Comparison of ENCODE assay signal across 8 mouse cellular contexts in genomic region chr5:135743741-135744609, GRCm38 (mm10). TPM values are rescaled to one million over a fixed set of nuclear protein-coding genes. Genes with fewer than 3 reads are reported as not detected.
DNase-seq lines count a peak whose midpoint lies in the region; ATAC-seq lines count a peak whose summit lies in the region.

TSS of gene Tmem120a (minus strand) at chr5:135744448.

- peak; percentile 96 for ATAC-seq in hindbrain, embryonic 15.5 days (ENCODE audit: low FRiP score, low read depth)

- H3K36me3 ChIP-seq in hindbrain, embryonic 15.5 days, result peaks cover 11% of the 10 kb centered on the region

- H3K4me2 ChIP-seq in hindbrain, embryonic 15.5 days, result peak within 1 kb of the TSS; percentile 97

- no peaks in the 10 kb centered on the region for H3K27me3 ChIP-seq in hindbrain, embryonic 15.5 days

- peaks cover 18% of the 10 kb centered on the region for H3K4me1 ChIP-seq in hindbrain, embryonic 15.5 days (replicated peaks)

- peak; percentile 92 for DNase-seq in R1 (ENCODE audit: low read depth, low spot score)
- DNase-seq in cerebellum, postnatal 25 days, result peak; percentile 93 to 96
- peak; percentile 91 to 92 for DNase-seq in frontal cortex, postnatal 36 days (ENCODE audit: low spot score in 2 of 2)
- peak; percentile 91 for DNase-seq in left cerebral cortex, adult 11 months (ENCODE audit: low spot score)
- peak; percentile 97 for DNase-seq in lung, postnatal 4 days
- peak; percentile 84 for DNase-seq in retina, postnatal 7 days (ENCODE audit: low read depth, low spot score)
- DNase-seq in urinary bladder, adult 2 months (ENCODE audit: low spot score), result peak; percentile 96

- WGBS in hindbrain, embryonic 15.5 days, result under 1% methylated on average over 60 of the region's 60 CpGs

- no peaks in the 10 kb centered on the region for H3K9me3 ChIP-seq in hindbrain, embryonic 15.5 days

- H3K4me3 ChIP-seq in hindbrain, embryonic 15.5 days, result peak within 1 kb of the TSS; percentile 73

- H3K9ac ChIP-seq in hindbrain, embryonic 15.5 days, result peak within 1 kb of the TSS; percentile 78

- peak within 1 kb of the TSS; percentile 59 for H3K27ac ChIP-seq in hindbrain, embryonic 15.5 days (replicated peaks)

RNA-seq across cellular contexts. Expression of gene Tmem120a, which starts in this region (rescaled TPM):
- polyA plus RNA-seq in hindbrain, embryonic 15.5 days (2015; fragmentation: Nextera tagmentation; extraction: Ambion mirVana), result 88.4 and 89.2 TPM in 2 replicates
- 21.0 and 21.7 TPM in 2 replicates for polyA plus RNA-seq in urinary bladder, adult 2 months (2012; rRNA removed)

Comparison
In these comparisons a context has a peak if more than half of its experiments do, and no peak if none do; other contexts are left out.
1. Peak in every context shown above with its lines: DNase-seq, ATAC-seq, H3K4me3 ChIP-seq and H3K27ac ChIP-seq.